Mouse (Mus musculus): ENCODE measurements around the gene Slc12a6.

Gene Slc12a6

DNA sequence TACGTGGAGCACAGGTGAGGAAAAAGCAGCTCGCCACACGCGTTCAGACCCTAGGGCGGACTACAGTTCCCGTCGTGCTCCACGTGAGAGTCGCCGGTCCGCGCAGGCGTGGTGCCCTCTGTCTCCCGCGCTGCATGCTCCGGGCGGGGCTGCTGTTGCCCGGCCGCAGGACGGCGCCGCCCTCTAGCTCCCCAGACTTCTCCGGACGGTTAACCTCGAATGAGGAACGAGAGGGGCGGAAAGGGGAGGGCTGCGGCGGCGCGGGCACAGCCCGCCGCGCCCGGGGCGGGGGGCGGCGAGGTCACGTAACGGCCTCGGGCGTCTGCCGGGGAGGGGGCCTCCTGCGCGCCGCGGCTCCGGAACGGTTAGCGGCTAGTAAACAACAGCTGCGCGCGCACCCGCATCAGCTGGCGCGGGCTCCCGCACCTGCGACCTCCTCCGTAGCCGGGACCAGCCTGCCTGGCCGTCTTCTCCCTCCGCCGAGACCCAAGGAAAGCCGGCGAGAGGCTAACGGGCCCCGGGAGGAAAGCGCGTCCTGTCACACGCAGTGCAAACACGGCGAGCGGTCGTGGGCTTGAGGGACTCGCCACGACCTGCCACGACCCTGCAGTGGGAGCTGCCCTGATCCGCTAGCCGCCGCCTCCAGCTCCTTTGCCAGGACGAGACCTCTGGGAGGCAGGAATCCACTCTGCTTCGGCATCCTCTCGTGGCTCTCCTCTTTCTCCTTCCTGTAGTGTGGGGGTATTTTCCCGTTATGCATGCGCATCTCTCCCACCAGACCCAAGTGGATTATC lies at the start of gene Slc12a6:
Gene Slc12a6, plus strand, starts transcription at position 378 of the 794 bp plus-strand sequence.
- peak; percentile 81 for DNase-seq (ENCODE audit: low read depth)

DNA sequence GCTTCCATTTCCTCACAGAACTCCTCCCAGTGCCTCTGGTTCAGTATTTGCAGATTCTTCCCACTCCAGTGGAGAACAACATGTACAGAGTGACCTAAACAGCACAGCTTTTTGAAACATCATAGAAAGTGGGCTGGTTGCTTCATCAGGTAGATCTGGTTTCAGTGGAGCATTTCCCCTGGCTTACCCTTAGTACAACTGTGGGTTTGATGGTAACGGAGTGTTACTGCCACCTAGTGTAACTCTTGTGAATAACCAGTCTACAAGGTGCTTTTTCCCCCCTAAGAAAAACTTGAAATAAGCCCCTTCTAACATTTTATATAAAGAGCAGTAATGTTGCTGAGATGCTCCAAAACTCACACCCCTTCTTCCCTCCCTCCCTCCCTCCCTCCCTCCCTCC lies 49.6 kb upstream of the Slc12a6 start:
- DNase-seq (ENCODE audit: low read depth) = no peak

DNA sequence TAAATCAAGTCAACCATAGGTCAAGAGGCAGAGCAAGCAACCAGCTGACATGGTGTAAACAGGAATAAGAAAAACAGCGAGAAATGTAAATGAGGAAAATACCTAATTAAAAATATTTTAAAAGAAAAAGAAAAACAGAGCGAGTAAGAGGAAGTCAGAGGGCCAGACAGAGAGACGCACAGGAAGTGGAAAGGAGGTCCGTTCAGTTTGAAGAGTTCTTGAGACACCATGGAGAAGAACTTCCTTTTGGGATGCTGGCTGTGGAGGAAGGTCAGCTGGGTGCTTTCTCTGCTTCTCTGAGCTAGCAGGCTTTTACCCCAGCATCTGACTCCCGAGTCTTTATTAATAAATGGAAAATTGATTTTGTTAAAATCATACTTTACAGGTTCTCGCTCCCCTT lies 48.0 kb upstream of the Slc12a6 start:
- DNase-seq (ENCODE audit: low read depth) = no peak

DNA sequence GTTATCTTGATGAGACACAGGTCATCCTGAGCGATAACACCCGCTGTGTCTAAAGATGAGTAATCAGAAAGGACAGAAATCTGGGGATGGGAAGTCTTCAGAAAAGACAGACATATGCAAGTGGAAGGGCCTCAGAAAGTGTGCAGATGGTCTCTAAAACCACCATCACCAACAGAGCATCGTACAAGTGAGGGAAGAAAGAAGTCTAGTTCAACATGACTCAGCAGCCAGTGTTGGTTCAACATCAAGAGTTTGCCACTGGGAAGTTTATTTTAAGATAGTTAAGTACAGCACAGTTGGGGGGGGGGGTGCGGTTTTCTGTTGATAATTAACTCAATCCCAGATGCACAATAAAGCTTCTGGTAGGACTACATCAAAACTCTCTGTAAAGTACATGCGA lies 44.7 kb upstream of the Slc12a6 start:
- DNase-seq (ENCODE audit: low read depth) = no peak

DNA sequence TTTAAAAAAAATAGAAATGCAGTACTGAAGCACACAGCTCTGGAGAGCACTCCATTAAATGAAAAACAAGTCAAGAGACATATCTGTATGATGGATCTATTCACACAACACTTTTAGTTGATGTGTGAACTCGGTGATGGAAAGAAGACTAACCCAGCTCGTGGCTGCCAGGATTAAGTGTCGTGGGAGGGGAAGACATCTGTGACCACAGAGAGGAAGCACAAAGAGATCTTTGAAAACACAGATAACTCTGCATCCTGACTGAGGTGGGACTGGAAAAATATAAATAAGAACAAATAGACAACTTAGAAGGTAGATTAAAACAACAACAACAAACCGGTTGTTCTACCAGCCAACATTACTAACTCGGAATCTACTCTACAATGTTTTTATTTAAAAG lies 43.0 kb upstream of the Slc12a6 start:
- no peak for DNase-seq (ENCODE audit: low read depth)

DNA sequence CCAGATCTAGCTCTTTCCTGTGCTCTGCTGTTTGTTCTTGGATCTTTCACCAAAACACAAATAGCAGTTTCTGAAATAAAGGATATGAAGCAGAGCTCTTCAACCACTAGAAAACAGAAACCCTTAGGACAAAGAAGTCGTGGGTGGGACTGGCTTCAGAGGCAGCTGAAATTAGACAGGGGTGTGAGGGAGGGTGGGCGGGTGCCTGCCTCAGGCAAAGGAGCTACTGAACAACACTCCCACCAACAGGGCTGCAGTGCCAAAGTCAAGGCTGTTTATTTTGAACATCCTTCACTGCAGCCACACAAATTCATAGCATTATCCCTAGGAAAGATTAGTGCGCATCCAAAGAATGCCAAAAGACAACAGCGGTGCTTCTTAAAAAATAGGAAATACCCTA lies 41.3 kb upstream of the Slc12a6 start:
- no peak for DNase-seq (ENCODE audit: low read depth)

DNA sequence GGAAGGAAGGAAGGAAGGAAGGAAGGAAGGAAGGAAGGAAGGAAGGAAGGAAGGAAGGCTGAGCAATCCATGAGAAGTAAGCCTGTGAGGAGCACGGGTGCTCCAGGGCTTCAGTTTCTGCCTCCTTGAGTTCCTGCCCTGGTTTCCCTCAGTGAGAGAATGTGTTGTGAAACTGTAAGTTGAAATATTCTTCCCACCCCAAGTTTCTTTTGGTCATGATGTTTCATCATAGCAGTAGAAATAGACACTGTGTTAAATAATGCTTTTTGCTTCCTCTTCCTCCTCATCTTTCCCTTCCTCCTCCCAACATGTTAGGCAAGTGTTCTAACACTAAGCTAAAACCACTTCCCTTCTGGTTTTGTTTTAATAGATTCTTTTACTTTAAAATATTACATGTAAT lies 33.0 kb upstream of the Slc12a6 start:
- DNase-seq (ENCODE audit: low read depth) = no peak

DNA sequence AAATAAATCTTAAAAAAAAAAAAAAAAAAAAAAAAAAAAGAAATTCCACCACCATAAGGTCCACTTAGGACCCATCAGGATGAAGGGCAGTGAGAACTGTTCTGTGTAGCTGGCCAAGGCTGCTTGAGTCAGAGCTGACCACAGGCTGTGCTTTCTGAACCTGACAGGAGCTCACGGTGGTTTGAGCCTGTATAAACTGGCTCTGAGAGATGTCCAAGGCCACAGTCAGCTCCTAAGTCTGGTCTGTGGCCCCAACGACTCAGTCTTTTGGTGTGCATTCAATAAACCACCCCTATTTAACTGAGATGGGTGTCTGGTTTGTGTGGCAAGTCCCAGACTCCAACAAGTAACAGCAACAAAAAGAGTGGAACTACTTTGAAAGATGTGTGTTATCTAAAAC lies 29.0 kb upstream of the Slc12a6 start:
- no peak for DNase-seq (ENCODE audit: low read depth)

DNA sequence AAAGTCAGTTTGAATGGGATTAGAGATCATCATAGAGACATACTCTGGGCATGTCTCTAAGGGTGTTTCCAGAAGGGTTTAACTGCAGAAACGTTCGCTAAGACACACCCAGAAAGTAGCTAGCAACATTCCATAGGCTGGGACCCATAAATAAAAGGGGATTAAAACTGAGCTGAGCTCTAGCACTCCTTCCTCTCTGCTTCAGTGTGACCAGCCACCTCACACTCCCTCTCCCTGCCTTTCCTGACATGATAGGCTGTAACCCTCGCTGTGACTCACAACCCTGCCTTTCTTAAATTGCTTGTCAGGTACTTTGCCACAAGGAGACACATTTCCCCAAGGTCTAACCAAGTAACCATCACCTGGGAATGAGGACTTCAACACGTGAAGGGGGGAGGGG lies 27.6 kb upstream of the Slc12a6 start:
- no peak for DNase-seq (ENCODE audit: low read depth)

DNA sequence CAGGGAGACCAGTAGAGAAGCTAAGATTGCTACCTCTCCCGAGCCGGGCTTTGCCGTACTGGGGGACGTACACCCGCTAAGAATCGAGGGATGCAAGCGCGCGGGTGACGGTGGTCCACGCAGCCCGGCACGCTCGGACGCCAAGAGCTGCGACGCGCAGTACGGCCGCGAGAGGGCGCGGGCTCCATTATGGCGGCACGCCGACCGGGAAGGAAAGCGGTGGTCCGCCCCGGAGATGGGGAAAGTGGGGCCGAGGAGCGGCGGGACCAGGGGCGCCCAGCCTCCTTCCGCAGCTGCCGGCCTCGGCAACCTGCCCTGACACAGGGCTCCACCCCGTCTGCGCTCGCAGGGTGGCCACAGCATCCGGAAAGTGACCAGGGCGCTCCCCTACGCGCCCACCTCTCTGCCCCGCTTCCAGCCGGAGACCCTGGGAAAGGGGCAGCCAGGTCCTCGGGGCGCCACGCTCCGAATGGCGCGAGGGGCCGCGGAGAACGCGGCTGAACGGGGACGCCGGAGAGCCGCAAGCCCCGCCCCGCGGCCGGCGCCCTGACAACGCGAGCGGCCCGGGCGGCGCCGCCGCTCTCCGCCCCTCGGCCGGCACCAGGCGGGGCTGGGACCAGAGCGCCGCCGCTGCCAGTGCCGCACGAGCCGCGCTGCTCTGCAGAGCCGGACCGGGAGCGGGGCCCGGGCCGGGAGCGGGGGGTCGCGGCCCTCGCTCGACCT lies 26.3 kb upstream of the Slc12a6 start, which contains the start of gene Lpcat4:
Gene Lpcat4, plus strand, starts transcription at position 257 of the 723 bp plus-strand sequence.
- peak; percentile 60 for DNase-seq (ENCODE audit: low read depth)

DNA sequence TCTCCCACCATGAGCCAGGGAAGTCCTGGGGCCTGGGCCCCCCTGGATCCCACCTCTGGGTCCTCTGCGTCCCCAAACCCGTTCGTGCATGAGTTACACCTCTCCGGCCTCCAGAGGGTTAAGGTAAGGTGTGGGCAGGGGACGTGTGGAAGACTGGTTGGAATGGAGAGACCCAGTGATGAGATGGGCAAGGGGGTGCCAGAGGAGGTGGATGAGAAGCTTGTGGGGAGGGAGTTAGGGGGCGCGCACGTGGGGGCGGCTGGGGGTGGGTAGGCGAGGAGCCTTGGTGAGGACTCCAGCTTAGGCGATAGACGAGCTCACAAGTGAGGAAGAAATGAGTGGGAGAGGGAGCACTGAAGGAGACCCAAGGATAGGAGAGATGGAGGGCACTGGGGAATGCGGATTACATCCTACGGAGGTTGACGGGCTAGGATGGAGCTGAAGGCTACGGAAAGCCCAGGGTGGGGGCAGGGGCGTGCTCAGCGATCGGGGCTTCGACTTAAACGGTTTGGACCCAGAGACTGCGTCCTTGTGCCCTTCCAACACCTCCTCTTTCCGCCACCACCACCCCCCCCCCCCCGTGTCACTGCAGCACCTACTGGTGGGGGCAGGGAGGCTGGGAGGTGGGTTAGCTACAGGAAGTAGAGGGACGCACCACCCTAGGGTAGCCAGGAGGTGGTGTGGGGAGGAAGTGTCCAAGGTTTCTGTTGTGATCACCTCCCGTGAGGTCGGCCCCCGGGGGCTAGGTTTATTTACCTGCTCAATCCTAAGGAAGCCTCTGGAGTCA lies 25.5 kb upstream of the Slc12a6 start:
- no peak for DNase-seq (ENCODE audit: low read depth)

DNA sequence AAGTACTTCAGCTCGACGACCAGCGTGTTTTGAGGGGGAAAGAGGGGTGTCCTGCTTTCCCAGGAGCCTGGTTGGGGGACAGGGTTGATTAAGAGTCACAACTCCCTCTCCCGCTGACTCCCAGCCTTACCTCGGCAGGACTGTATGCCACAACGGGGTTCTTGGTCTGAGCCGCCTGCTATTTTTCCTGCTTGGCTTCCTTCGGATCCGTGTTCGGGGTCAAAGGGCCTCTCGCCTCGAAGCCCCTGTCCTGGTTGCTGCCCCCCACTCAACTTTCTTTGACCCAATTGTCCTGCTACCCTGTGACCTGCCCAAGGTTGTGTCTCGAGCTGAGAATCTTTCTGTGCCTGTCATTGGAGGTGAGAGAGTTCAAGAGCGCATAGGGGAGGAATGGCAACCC lies 23.8 kb upstream of the Slc12a6 start:
- DNase-seq (ENCODE audit: low read depth) = no peak

DNA sequence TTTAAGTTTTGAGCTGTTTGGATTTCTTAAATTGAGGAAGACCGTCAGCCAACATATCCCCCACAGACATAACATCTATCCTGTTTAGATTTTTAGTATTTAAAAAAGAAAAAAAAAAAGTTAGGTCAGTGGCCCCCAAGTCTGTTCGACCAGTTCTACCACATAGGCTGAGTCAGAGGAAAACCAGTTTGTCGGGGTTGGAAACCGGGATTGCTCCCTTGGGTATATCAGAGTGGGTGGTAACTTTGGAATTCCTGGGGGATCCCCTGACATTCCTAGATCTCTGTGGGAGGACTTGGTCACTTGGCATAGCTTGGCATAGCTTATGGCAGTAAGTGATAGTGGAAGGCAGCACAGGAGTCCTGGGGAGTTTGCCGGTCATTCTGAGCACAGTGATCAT lies 20.3 kb upstream of the Slc12a6 start:
- no peak for DNase-seq (ENCODE audit: low read depth)

DNA sequence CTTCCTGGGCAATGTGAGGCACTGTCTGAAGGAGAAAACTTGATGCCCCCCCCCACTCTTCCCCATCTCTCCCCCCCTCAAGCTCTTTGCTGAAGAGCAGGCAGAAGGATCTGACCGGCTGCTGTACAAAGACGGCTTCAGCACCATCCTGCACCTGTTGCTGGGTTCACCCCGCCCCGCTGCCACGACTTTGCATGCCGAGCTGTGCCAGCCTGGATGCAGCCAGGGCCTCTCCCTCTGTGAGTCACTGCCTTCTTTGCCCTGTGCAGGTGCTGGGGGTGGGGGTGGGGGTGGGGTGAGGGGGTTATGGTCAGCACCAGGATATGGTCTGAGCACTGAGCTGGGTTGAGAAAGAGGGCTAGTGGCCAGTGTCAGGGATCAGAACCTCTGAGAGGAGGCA lies 19.4 kb upstream of the Slc12a6 start:
- no peak for DNase-seq (ENCODE audit: low read depth)

DNA sequence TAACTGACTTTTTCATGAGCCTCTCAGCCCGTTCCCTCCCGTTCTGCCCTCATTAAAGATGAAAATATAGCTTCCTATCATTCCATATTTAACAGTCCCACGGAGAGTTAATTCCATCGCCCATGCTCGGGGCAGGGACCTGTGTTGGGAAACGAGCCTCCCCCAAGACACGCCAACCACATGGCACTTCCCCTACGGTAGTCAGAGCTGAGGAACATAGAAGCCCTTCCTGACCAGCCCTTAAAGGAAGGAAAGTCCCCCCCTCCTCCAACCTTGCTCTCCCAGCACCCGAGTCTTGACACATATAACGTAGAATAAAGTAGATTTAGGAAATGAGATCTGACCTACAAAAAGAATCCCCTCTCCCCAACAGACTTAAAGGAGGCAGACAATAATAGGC lies 18.3 kb upstream of the Slc12a6 start:
- no peak for DNase-seq (ENCODE audit: low read depth)

DNA sequence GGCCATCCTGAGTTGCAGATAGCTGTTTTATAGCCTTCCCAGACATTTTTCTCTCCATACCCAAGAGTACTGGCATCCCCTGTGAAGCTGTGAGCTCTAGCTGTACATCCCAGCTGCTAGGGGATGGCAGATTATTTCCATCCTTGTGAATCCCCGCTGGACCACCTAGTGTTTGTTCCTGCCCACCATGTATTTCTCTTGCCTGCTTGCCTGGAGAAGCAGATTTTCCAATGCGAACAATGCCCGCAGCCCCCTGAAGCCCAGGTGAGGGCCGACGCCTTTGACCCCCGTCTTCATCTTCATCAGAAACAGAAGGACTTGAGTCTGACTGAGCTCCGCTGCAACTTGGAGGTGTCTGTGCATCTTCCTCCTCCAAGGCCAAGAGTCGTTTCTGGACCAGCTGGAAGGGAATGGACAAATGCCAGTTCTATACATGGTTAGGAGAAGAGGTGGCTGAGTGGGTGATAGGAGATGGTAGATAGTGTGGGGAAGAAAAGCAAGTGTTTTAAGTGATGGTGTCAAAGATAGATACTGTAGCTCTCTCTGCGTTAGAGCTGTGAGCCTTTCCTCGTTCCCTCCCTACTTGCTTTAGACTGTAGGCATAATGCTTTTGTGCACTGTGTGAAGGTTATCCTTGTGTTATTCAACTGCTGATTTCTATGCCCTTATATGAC lies 15.7 kb upstream of the Slc12a6 start:
- DNase-seq (ENCODE audit: low read depth) = no peak

DNA sequence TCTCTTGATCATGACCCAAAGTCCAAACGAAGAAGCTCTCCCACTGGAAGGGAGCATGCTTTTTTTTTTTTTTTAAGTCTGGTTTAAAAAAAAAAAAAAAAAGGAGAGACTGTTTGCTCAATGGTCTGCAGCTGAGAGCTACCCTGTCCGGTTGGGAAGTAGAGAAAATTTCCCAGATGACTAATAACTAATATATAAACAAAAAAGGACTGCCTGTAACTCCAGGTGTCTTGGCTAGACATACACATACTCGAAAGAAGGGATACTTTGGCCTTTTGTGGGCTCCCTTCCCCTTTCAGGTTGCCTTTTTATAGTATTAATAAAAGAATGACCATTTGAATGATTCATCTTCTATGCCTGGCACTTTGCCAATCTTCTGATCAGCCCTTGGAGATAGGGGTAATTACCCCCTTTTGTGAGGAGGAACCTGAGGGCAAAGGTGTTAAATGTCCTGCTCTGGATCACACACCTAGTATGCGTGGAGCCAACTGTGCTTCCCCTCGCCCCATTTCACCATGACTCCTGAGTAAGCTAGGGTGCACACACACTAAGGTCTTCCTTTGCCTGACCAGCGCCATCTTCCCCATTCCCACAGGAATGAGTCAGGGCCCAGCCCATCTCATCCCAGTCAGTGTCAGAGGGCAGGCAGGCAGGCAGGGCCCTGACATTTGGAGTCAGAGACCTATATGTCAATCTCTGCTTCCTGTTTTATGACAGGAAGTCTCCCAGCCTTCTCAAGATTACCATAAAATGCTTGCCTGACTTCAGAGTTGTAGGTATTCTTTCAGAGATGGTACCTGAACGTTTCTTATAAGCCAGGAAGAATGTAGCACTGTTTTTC lies 10.7 kb upstream of the Slc12a6 start:
- DNase-seq (ENCODE audit: low read depth) = no peak

DNA sequence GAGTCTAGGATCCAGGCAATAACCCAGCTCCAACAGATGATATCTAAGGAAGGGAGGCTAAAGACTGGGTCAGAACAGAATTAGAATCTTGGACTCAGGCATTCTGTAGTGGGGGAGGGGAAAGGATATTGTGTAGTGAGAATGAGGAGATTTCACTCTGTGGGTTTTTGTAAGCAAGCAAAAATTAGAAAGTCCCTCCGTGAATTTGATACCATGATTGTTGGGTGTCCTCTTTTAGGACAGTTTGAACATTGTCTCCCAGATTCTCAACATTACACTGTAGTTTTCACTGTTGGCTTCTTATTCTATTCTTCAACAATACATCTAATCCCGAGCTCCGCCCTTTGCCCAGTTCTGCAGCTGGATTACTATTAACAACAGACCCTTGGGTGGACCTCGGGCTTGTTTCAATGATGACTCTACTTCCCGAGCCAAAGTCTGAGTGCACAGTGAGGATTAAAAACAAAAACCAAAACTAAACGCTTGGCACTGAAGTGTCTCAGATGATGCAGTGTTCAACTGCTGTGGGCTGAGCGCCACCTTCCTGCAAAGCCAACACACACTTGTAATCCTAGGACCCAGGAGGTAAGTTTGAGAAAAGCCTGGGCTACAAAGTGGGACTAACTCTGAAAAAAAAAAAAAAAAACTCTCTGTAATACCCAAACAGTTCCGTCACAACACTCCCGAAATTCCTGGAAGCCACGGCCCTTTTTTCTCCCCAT lies 6.2 kb upstream of the Slc12a6 start, which contains the start of gene Nutm1:
Gene Nutm1, minus strand, starts transcription at position 51 of the 722 bp plus-strand sequence.
- no peak for DNase-seq (ENCODE audit: low read depth)

DNA sequence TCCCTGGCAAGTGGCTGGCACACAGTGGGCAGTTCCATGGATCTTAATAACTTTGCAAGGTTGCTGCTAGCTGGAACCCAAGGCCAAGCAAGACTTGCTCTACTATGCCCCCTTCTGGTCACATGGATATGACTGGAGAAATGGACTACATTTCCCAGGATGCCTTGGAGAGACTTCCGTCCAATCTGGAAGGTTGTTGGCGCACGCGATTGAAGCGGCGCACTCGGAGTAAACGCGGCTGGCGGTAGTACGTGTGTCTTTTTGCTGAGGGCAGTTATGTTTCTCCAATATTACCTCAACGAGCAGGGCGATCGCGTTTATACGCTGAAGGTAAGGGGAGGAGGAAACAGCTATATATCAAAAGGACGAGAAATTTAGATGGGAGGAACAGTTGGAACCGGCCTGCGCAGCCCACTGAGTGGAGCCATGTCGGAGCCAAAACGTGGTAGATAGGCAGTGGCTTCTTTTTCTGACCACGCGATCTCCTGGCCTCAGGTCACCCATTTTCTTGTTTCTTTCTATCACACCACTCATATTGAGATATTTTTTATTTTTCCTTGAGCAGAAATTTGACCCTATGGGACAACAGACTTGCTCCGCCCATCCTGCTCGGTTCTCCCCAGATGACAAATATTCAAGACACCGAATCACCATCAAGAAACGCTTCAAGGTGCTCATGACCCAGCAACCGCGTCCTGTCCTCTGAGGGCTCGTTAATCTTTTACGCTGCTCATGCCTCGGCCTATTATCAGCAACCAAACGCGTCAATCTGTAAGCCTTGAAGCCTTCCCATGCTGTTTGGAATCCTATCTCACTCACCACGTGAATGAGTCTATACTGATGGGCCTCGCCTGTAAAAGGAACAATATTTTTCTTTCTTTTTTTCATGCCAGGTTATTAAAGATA lies 3.6 kb upstream of the Slc12a6 start, which contains the start of gene Nop10:
Gene Nop10, plus strand, starts transcription at position 179 of the 906 bp plus-strand sequence.
- peak; percentile 90 for DNase-seq (ENCODE audit: low read depth)
